Comparison of ENCODE assay signal across 21 mouse cellular contexts in genomic region chr3:112137940-112138339, GRCm38 (mm10).
DNase-seq lines count a peak whose midpoint lies in the region; ATAC-seq and TF ChIP-seq lines count a peak whose summit lies in the region.
"Had no signal": no experiment of that assay in that cellular context is flagged by ENCODE, and none has a peak within 500 bp of the region (broad histone marks: within the 10 kb centered on the region; RNA-seq: fewer than 3 reads in every experiment).

No protein-coding gene starts in this region.

- TF ChIP-seq EP300 in CH12.LX (IDR thresholded peaks at IDR 0.05; ENCODE audit: low read length) (no peak), MEL (IDR thresholded peaks at IDR 0.05; ENCODE audit: low read depth in 1 of 2, low read length in 2 of 2) (no peak)

- H3K79me2 ChIP-seq in CH12.LX (replicated peaks; ENCODE audit: control insufficient read depth, extremely low read depth, insufficient read depth, poor library complexity, severe bottlenecking), result no peaks in the 10 kb centered on the region
- no peaks in the 10 kb centered on the region for H3K79me2 ChIP-seq in MEL (ENCODE audit: control insufficient read depth, insufficient read depth, low read length, poor library complexity)

- H3K27ac ChIP-seq in layer of hippocampus, adult 2 months, result no peak overlapping the region
- no peak overlapping the region for H3K27ac ChIP-seq in CH12.LX (ENCODE audit: insufficient read depth, low read depth)
- H3K27ac ChIP-seq in MEL (ENCODE audit: control insufficient read depth, low read depth, low read length), result no peak overlapping the region
- no peak overlapping the region for H3K27ac ChIP-seq in neural tube, embryonic 14.5 days (ENCODE audit: low read depth, low read length)
- no peak overlapping the region for H3K27ac ChIP-seq in forebrain, embryonic 11.5 days (ENCODE audit: low read depth, low read length)
- H3K27ac ChIP-seq: embryonic facial prominence, embryonic 12.5 days; forebrain, embryonic 12.5 days; heart, adult 2 months; heart, embryonic 15.5 days; hindbrain, embryonic 13.5 days; intestine, embryonic 15.5 days had no signal

- no peaks in the 10 kb centered on the region for H3K4me1 ChIP-seq in CH12.LX (ENCODE audit: control insufficient read depth in 1 of 2, insufficient read depth in 2 of 2)
- H3K4me1 ChIP-seq in MEL (ENCODE audit: control insufficient read depth in 1 of 2, insufficient read depth in 2 of 2, low read length in 2 of 2), result no peaks in the 10 kb centered on the region
- no peaks in the 10 kb centered on the region for H3K4me1 ChIP-seq in neural tube, embryonic 14.5 days (ENCODE audit: control insufficient read depth, insufficient read depth, low read length)
- H3K4me1 ChIP-seq in forebrain, embryonic 11.5 days (replicated peaks; ENCODE audit: control insufficient read depth, insufficient read depth, low read length), result no peaks in the 10 kb centered on the region
- H3K4me1 ChIP-seq: embryonic facial prominence, embryonic 12.5 days; forebrain, embryonic 12.5 days; heart, embryonic 15.5 days; hindbrain, embryonic 13.5 days; intestine, embryonic 15.5 days had no signal

- WGBS in neural tube, embryonic 14.5 days, result 36% methylated on average over 2 of the region's 2 CpGs
- WGBS in forebrain, embryonic 11.5 days, result 78% methylated on average over 2 of the region's 2 CpGs

- no peak overlapping the region for H3K9ac ChIP-seq in CH12.LX (ENCODE audit: insufficient read depth, low read depth)
- H3K9ac ChIP-seq in MEL (ENCODE audit: control insufficient read depth, low read depth, low read length, poor library complexity, severe bottlenecking), result no peak overlapping the region
- no peak overlapping the region for H3K9ac ChIP-seq in neural tube, embryonic 14.5 days (replicated peaks; ENCODE audit: low read depth, low read length)
- H3K9ac ChIP-seq in forebrain, embryonic 11.5 days (ENCODE audit: low read length), result no peak overlapping the region
- H3K9ac ChIP-seq: embryonic facial prominence, embryonic 12.5 days; forebrain, embryonic 12.5 days; heart, embryonic 15.5 days; hindbrain, embryonic 13.5 days; intestine, embryonic 15.5 days had no signal

- in situ Hi-C loops in CH12.LX (cut with MboI; ENCODE audit: low pct_ligation_motif_present, low pct_unique_long_range_greater_than_20kb, low sequenced_read_pairs), result no loop called here

- DNase-seq in layer of hippocampus, adult 2 months (ENCODE audit: low spot score in 2 of 2), result no peak
- no peak for DNase-seq in layer of hippocampus, adult 8-10 months (ENCODE audit: low spot score in 2 of 2)
- DNase-seq in CH12.LX (ENCODE audit: extremely low read depth), result no peak
- DNase-seq in MEL (ENCODE audit: low read depth, low spot score), result no peak
- no peak for DNase-seq in forebrain, embryonic 11.5 days (ENCODE audit: low spot score)
- DNase-seq: adrenal gland, postnatal 14 days; cerebellum, adult 18-20 months; cerebellum, postnatal 10 days; gastrocnemius, postnatal 14 days; heart, adult 2 months; heart, postnatal 14 days had no signal

- H3K4me3 ChIP-seq in layer of hippocampus, adult 2 months, result no peak overlapping the region
- no peak overlapping the region for H3K4me3 ChIP-seq in CH12.LX (replicated peaks in 1 of 3; ENCODE audit: low read depth in 2 of 3, low read length in 2 of 3, poor library complexity in 1 of 3)
- no peak overlapping the region for H3K4me3 ChIP-seq in MEL (ENCODE audit: control insufficient read depth in 1 of 2, insufficient read depth in 1 of 2, low read depth in 2 of 2, low read length in 2 of 2)
- H3K4me3 ChIP-seq in neural tube, embryonic 14.5 days (ENCODE audit: low read depth, low read length), result no peak overlapping the region
- no peak overlapping the region for H3K4me3 ChIP-seq in forebrain, embryonic 11.5 days (ENCODE audit: low read depth, low read length)
- H3K4me3 ChIP-seq: embryonic facial prominence, embryonic 12.5 days; forebrain, embryonic 12.5 days; heart, adult 2 months; heart, embryonic 15.5 days; hindbrain, embryonic 13.5 days; intestine, embryonic 15.5 days had no signal

- TF ChIP-seq RAD21 in CH12.LX (IDR thresholded peaks at IDR 0.05; ENCODE audit: low read depth, low read length) (no peak), MEL (IDR thresholded peaks at IDR 0.05; ENCODE audit: low read depth, low read length) (no peak)

- no peak overlapping the region for H3K4me2 ChIP-seq in CH12.LX (ENCODE audit: insufficient read depth, low read depth, poor library complexity, severe bottlenecking)
- H3K4me2 ChIP-seq in neural tube, embryonic 14.5 days (ENCODE audit: low read depth, low read length), result no peak overlapping the region
- no peak overlapping the region for H3K4me2 ChIP-seq in forebrain, embryonic 11.5 days (ENCODE audit: low read depth, low read length, severe bottlenecking)
- H3K4me2 ChIP-seq: embryonic facial prominence, embryonic 12.5 days; forebrain, embryonic 12.5 days; heart, embryonic 11.5 days; heart, embryonic 15.5 days; hindbrain, embryonic 13.5 days; intestine, embryonic 15.5 days had no signal

- peak; percentile 61; the same call in 1 of the 2 replicates for ATAC-seq in neural tube, embryonic 14.5 days (ENCODE audit: low read depth)
- ATAC-seq in forebrain, embryonic 11.5 days (replicated peaks; ENCODE audit: low FRiP score), result no peak
- ATAC-seq: activated CD4-positive, CD25-positive, alpha-beta regulatory T cell, adult 4 months; forebrain, embryonic 16.5 days; intestine, embryonic 15.5 days had no signal

- H3K27me3 ChIP-seq in CH12.LX (replicated peaks), result no peaks in the 10 kb centered on the region
- no peaks in the 10 kb centered on the region for H3K27me3 ChIP-seq in MEL (ENCODE audit: control insufficient read depth in 1 of 2, insufficient read depth in 2 of 2, low read length in 2 of 2)
- no peaks in the 10 kb centered on the region for H3K27me3 ChIP-seq in neural tube, embryonic 14.5 days (ENCODE audit: control insufficient read depth, insufficient read depth, low read length)
- no peaks in the 10 kb centered on the region for H3K27me3 ChIP-seq in forebrain, embryonic 11.5 days (ENCODE audit: control insufficient read depth, insufficient read depth, low read length)
- H3K27me3 ChIP-seq: embryonic facial prominence, embryonic 12.5 days; forebrain, embryonic 12.5 days; heart, embryonic 15.5 days; hindbrain, embryonic 13.5 days; intestine, embryonic 15.5 days had no signal

- dilution Hi-C loops in CH12.LX (cut with MboI; ENCODE audit: extremely low pct_ligation_motif_present, extremely low pct_unique_long_range_greater_than_20kb, low sequenced_read_pairs), result no loop called here

- H3K36me3 ChIP-seq in CH12.LX (replicated peaks in 1 of 2; ENCODE audit: control insufficient read depth in 1 of 2, insufficient read depth in 1 of 2, low read length in 1 of 2) (no peaks in the 10 kb centered on the region), MEL (ENCODE audit: control insufficient read depth in 1 of 2, insufficient read depth in 2 of 2, low read length in 2 of 2) (no peaks in the 10 kb centered on the region)
- H3K36me3 ChIP-seq in neural tube, embryonic 14.5 days (ENCODE audit: control insufficient read depth, insufficient read depth, low read length), result no peaks in the 10 kb centered on the region
- H3K36me3 ChIP-seq in forebrain, embryonic 11.5 days (ENCODE audit: control insufficient read depth, insufficient read depth, low read length), result no peaks in the 10 kb centered on the region
- H3K36me3 ChIP-seq: embryonic facial prominence, embryonic 12.5 days; forebrain, embryonic 12.5 days; G1E; heart, embryonic 15.5 days; hindbrain, embryonic 13.5 days; intestine, embryonic 15.5 days had no signal

- 0 out of 2 replicates have a peak, but pooled peaks have one; percentile 9 for TF ChIP-seq CTCF in layer of hippocampus, adult 2 months (conservative IDR thresholded peaks at IDR 0.05)
- TF ChIP-seq CTCF in CH12.LX (conservative IDR thresholded peaks at IDR 0.05 in 1 of 2, IDR thresholded peaks at IDR 0.05 in 1 of 2; ENCODE audit: low read depth in 2 of 2, low read length in 2 of 2) (no peak), MEL (IDR thresholded peaks at IDR 0.05 in 2 of 3, conservative IDR thresholded peaks at IDR 0.05 in 1 of 3; ENCODE audit: control insufficient read depth in 1 of 3, insufficient read depth in 1 of 3, low read depth in 2 of 3, low read length in 3 of 3, poor library complexity in 1 of 3, severe bottlenecking in 1 of 3) (no peak)

- H3K9me3 ChIP-seq in CH12.LX (replicated peaks; ENCODE audit: low read length) (peaks cover 16% of the 10 kb centered on the region), MEL (replicated peaks; ENCODE audit: insufficient read depth, low read length) (no peaks in the 10 kb centered on the region)
- H3K9me3 ChIP-seq in neural tube, embryonic 14.5 days (ENCODE audit: control insufficient read depth, low read length), result no peaks in the 10 kb centered on the region
- H3K9me3 ChIP-seq in forebrain, embryonic 11.5 days (ENCODE audit: control insufficient read depth, low read length), result no peaks in the 10 kb centered on the region
- H3K9me3 ChIP-seq: embryonic facial prominence, embryonic 12.5 days; forebrain, embryonic 12.5 days; heart, embryonic 15.5 days; hindbrain, embryonic 13.5 days; intestine, embryonic 15.5 days had no signal

- TF ChIP-seq POLR2A in CH12.LX (IDR thresholded peaks at IDR 0.05; ENCODE audit: low read depth, low read length), result no peak
- TF ChIP-seq POLR2A in MEL (IDR thresholded peaks at IDR 0.05; ENCODE audit: control insufficient read depth in 1 of 2, insufficient read depth in 1 of 2, low read depth in 1 of 2, low read length in 2 of 2, poor library complexity in 1 of 2), result no peak

TF ChIP-seq in CH12.LX, 34 proteins besides CTCF, POLR2A, EP300 and RAD21:
- no peak for TF ChIP-seq ZKSCAN1 (IDR thresholded peaks at IDR 0.05; ENCODE audit: borderline replicate concordance, low read depth, low read length)
- TF ChIP-seq MAFK (IDR thresholded peaks at IDR 0.05; ENCODE audit: insufficient replicate concordance, low read length), result peak; percentile 74

TF ChIP-seq in MEL, 35 proteins besides CTCF, POLR2A, EP300 and RAD21:
- TF ChIP-seq MYB (IDR thresholded peaks at IDR 0.05; ENCODE audit: low read depth, low read length) (no peak), USF1 (IDR thresholded peaks at IDR 0.05; ENCODE audit: low read depth, low read length) (no peak), USF2 (IDR thresholded peaks at IDR 0.05; ENCODE audit: borderline replicate concordance in 1 of 2, insufficient read depth in 1 of 2, low read depth in 1 of 2, low read length in 2 of 2) (no peak), MAFK (IDR thresholded peaks at IDR 0.05; ENCODE audit: borderline replicate concordance, low read depth, low read length) (peak; percentile 52; the same call in 1 of the 2 replicates)
